Mouse (Mus musculus) neural tube, embryonic 14.5 days (tissue): ENCODE results near the gene Omp. TPM values are rescaled to one million over a fixed set of nuclear protein-coding genes. Genes with fewer than 3 reads are reported as not detected.

Experiments
- ATAC-seq: fragments of 200-750 bp; cut with Nextera tagmentation; 2 replicates; pipeline ENCODE4 v1.8.0; 2017; ENCODE audit warnings: low read depth, mild to moderate bottlenecking, moderate TSS enrichment, moderate library complexity
- H3K27ac ChIP-seq: fragments of 300-500 bp; sonication (generic); 2 replicates; pipeline ENCODE4 v1.5.1; 2014; ENCODE audit warnings: low read depth, mild to moderate bottlenecking, control low read depth, low read length, moderate library complexity, mixed read lengths
- H3K27me3 ChIP-seq: fragments of 300-500 bp; sonication (generic); 2 replicates; pipeline ENCODE4 v1.6.1; 2014; ENCODE audit warnings: low read length; ENCODE audit not compliant: control insufficient read depth, insufficient read depth
- H3K36me3 ChIP-seq: fragments of 300-500 bp; sonication (generic); 2 replicates; pipeline ENCODE4 v1.6.1; 2014; ENCODE audit warnings: low read length, mixed read lengths; ENCODE audit not compliant: control insufficient read depth, insufficient read depth
- H3K4me1 ChIP-seq: fragments of 300-500 bp; sonication (generic); 2 replicates; pipeline ENCODE4 v1.6.1; 2014; ENCODE audit warnings: low read length; ENCODE audit not compliant: control insufficient read depth, insufficient read depth
- H3K4me2 ChIP-seq: fragments of 300-500 bp; sonication (generic); 2 replicates; pipeline ENCODE4 v1.6.1; 2014; ENCODE audit warnings: mild to moderate bottlenecking, low read depth, low read length, control low read depth
- H3K4me3 ChIP-seq: fragments of 300-500 bp; sonication (generic); 2 replicates; pipeline ENCODE4 v1.5.1; 2014; ENCODE audit warnings: low read depth, low read length, control low read depth, mixed read lengths
- H3K9ac ChIP-seq: fragments of 300-500 bp; sonication (generic); replicated peaks from 2 replicates; pipeline ENCODE4 v1.6.1; 2014; ENCODE audit warnings: low read depth, mild to moderate bottlenecking, control low read depth, low read length, mixed read lengths
- H3K9me3 ChIP-seq: fragments of 300-500 bp; sonication (generic); 2 replicates; pipeline ENCODE4 v1.6.1; 2016; ENCODE audit warnings: low read length; ENCODE audit not compliant: control insufficient read depth
- WGBS: fragments of 180-500 bp; shearing (Covaris S2); extraction: QIAGEN DNeasy Blood & Tissue Kit; methylation state at CpG from one replicate; pipeline ENCODE4 v1.1.7; 2014; 5-methylcytosine and 5-hydroxymethylcytosine counted together
- polyA plus RNA-seq: library from polyadenylated mRNA; unstranded; fragments of >200 nt; fragmentation: Nextera tagmentation; extraction: Ambion mirVana; gene quantifications from 2 replicates; pipeline ENCODE4 v1.2.1, GENCODE M21; 2014

Omp gene
- polyA plus RNA-seq, 1 experiment from 2014 or later = 0.40 TPM

DNA sequence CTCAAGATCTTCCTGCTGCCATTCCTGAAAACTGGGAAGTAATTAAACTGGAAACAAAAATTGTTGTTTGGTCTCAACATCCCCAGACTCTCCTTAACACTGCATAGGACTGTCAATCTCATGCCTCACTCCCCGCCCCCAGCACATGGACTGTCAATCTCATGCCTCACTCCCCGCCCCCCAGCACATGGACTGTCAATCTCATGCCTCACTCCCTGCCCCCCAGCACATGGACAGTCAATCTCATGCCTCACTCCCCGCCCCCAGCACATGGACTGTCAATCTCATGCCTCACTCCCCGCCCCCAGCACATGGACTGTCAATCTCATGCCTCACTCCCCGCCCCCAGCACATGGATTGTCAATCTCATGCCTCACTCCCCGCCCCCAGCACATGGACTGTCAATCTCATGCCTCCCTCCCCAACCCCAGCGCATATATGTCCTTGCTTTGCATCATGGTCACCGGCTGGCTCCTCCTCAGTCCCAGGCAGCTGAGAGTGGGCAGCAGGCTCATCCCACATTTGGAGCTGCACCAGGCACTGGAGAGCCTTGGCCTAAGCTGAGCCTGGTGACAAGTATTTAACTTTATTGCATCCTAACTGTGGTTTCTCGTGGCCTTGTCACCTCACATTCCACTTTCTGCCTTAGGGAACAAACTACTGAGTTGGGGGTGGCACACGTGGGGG lies 3.6 kb upstream of the Omp start:
- no peak overlapping the region for H3K9ac ChIP-seq
- no peak for ATAC-seq
- H3K4me1 ChIP-seq = peaks cover 7% of the 10 kb centered on the region; the same call in 1 of the 2 replicates
- H3K27me3 ChIP-seq = no peaks in the 10 kb centered on the region
- no peaks in the 10 kb centered on the region for H3K36me3 ChIP-seq
- no peak overlapping the region for H3K4me3 ChIP-seq
- no peaks in the 10 kb centered on the region for H3K9me3 ChIP-seq
- 80% methylated on average over 10 of the region's 10 CpGs for WGBS
- H3K27ac ChIP-seq = no peak overlapping the region
- H3K4me2 ChIP-seq = no peak overlapping the region

DNA sequence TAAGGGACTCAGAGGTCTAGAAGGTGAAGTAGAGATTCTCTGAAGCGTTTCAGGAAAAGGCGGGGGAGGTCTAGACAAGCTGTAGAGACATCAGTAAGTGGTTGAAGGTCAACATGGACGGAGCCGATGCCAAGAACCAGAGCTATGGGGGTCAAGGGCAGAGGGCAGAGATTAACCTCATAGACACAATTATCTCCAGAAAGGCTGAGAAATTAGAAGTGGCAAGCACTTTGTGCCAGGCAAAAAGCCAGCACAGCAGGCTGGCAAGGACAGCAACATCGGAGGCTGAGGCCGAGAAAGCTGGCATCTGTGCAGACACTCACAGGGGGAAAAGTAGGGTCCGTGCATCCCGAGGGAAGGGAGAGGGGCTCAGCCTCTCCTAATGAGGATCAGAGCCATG lies 2.5 kb upstream of the Omp start:
- Histone ChIP-seq H3K27me3 (no peaks in the 10 kb centered on the region), H3K4me2 (no peak overlapping the region), H3K4me1 (peaks cover 7% of the 10 kb centered on the region; the same call in 1 of the 2 replicates), H3K27ac (no peak overlapping the region), H3K9ac (no peak overlapping the region), H3K9me3 (no peaks in the 10 kb centered on the region), H3K36me3 (no peaks in the 10 kb centered on the region), H3K4me3 (no peak overlapping the region)
- WGBS = 79% methylated on average over 8 of the region's 8 CpGs
- no peak for ATAC-seq

DNA sequence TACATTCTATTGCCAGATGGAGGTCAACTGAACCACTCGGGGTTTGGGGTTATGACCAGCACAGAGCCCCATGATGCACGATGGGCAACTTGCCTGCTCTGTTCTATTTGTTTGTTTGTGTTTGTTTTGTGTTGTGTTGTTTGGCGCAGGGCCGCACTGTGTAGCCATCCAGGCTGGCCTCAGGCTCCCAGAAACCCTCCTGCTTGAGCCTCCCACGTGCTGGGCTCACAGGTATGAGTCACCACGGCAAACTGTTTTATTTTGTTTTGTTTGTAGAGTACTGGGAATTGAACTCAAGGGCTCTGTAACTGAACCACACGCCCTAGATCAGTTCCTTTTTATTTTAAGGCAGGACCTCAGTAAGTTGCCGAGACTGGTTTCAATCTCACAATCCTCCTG lies 1.1 kb upstream of the Omp start:
- Histone ChIP-seq H3K4me3 (no peak overlapping the region), H3K4me1 (no peaks in the 10 kb centered on the region), H3K4me2 (no peak overlapping the region), H3K27ac (no peak overlapping the region), H3K9ac (no peak overlapping the region), H3K27me3 (no peaks in the 10 kb centered on the region), H3K9me3 (no peaks in the 10 kb centered on the region), H3K36me3 (no peaks in the 10 kb centered on the region)
- 86% methylated on average over 8 of the region's 8 CpGs for WGBS
- ATAC-seq = no peak

DNA sequence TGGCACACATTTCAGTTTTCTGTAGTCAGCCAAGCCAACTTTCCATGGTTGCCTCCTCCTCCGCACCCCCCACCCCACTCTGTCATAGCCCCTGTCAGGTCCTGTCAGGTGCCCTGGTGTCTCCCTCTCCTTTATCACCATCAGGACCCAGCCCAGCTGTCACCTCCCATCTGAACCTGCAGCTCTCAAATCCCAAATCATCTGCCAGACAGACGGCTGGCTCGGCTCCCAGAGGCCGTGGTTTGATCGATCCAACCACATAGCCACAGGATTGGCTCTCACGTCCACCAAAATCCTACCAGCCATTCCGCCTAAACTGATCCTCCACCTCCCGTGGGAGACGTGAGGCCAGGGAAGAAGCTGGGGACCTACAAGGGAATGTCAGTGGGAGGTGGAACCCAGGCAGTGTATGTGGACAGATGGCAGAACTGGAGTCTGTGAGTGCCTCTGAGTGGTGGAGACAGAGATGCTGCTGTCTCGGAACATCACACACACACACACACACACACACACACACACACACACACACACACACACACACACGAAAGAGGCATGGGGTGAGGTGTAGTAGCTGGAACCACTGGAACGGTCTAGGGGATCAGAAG lies 642 bp upstream of the Omp start:
- no peaks in the 10 kb centered on the region for H3K4me1 ChIP-seq
- no peak overlapping the region for H3K4me2 ChIP-seq
- no peaks in the 10 kb centered on the region for H3K27me3 ChIP-seq
- H3K27ac ChIP-seq = no peak overlapping the region
- no peaks in the 10 kb centered on the region for H3K9me3 ChIP-seq
- no peak overlapping the region for H3K9ac ChIP-seq
- ATAC-seq = no peak
- H3K4me3 ChIP-seq = no peak overlapping the region
- WGBS = 84% methylated on average over 12 of the region's 12 CpGs
- no peaks in the 10 kb centered on the region for H3K36me3 ChIP-seq

DNA sequence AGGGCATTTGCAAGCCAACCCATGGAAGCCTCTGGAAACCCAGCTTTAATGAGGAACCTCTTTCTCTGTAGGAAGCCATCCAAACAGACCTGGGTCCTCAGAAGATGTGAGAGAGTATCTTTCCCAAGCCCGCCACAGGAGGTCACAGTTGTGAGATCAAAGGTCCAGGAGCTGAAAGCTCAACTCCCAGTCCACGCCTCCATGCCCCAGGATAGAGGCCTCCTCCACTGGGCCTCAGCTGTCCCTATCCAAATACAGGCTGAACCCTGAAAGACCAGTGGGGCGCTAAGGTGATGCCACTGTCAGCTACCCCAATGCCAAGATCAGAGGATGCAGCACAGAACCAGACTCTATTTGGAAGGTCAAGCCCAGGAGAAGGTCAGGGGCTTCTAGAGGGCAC lies 2.7 kb downstream of the Omp start:
- no peaks in the 10 kb centered on the region for H3K27me3 ChIP-seq
- H3K4me1 ChIP-seq = no peaks in the 10 kb centered on the region
- 64% methylated on average over 3 of the region's 3 CpGs for WGBS
- H3K9ac ChIP-seq = no peak overlapping the region
- H3K9me3 ChIP-seq = no peaks in the 10 kb centered on the region
- H3K36me3 ChIP-seq = no peaks in the 10 kb centered on the region
- H3K4me2 ChIP-seq = no peak overlapping the region
- ATAC-seq = no peak
- H3K4me3 ChIP-seq = no peak overlapping the region
- H3K27ac ChIP-seq = no peak overlapping the region

DNA sequence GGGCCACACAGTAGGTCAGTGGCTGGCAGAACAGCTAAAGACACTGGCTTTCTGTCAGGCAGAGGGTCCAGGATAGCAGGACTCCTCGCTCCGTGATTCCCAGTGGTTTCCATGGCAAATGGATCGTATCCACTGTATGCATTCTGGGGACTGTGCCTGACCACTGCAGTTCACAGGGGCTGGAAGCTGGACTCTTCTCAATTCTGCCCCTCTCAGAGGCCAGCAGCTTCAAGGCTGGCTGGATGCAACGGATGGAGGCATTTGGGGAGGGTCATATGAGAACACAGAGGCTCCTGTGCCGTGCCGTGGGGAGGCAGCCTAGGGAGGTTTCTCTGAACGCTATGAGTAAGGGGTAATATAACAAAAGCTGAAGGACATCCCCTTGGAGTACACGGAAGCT lies 3.1 kb downstream of the Omp start:
- Histone ChIP-seq H3K36me3 (no peaks in the 10 kb centered on the region), H3K4me1 (no peaks in the 10 kb centered on the region), H3K9me3 (no peaks in the 10 kb centered on the region), H3K9ac (no peak overlapping the region), H3K4me3 (no peak overlapping the region), H3K27me3 (no peaks in the 10 kb centered on the region), H3K4me2 (no peak overlapping the region), H3K27ac (no peak overlapping the region)
- 32% methylated on average over 8 of the region's 8 CpGs for WGBS
- ATAC-seq = peak; percentile 50; the same call in 1 of the 2 replicates

DNA sequence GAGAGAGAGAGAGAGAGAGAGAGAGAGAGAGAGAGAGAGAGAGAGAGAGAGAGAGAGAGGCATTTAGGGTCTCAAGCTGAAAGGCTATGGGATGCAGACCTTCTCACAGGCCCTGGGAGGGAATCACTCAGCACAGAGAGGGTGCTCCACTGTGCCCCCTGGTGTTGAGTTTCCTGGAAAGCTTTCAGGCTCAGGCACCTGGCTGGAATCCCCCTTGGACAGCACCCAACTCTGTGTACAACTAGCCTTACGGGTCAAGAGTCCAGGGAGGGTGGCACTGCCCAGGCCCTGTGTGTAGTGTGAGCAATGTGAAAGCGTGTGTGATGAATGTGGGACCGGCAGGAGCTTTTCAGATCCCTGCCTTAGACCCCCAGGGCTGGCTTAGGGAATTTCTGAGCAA lies 4.1 kb downstream of the Omp start:
- Histone ChIP-seq H3K36me3 (no peaks in the 10 kb centered on the region), H3K4me2 (no peak overlapping the region), H3K9me3 (no peaks in the 10 kb centered on the region), H3K4me1 (no peaks in the 10 kb centered on the region), H3K9ac (no peak overlapping the region), H3K27me3 (no peaks in the 10 kb centered on the region), H3K4me3 (no peak overlapping the region), H3K27ac (no peak overlapping the region)
- 61% methylated on average over 3 of the region's 3 CpGs for WGBS
- no peak for ATAC-seq

DNA sequence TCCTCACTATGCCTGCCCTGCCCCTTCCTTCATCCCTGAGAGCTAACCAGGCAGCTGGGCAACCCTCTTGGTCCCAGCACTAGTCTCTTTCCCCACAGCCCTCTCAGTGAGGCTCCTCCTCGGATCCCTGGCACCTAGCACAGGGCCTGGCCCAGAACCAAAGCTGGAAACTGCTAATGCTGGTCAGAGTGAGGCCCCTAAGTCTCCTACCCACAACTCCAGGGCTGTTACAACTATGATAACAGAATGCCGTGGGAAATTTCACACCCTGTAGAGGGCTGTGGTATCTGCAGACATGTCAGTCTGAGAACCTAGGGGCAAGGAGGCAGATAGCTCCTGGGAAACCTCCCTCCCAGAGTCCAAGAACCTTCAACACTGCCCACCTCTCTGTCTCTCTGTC lies 4.7 kb downstream of the Omp start:
- Histone ChIP-seq H3K4me1 (no peaks in the 10 kb centered on the region), H3K4me3 (no peak overlapping the region), H3K27ac (peak overlapping the region; percentile 44; the same call in 1 of the 2 replicates), H3K9ac (no peak overlapping the region), H3K27me3 (no peaks in the 10 kb centered on the region), H3K9me3 (no peaks in the 10 kb centered on the region), H3K36me3 (no peaks in the 10 kb centered on the region), H3K4me2 (no peak overlapping the region)
- WGBS = 44% methylated on average over 2 of the region's 2 CpGs
- no peak for ATAC-seq

DNA sequence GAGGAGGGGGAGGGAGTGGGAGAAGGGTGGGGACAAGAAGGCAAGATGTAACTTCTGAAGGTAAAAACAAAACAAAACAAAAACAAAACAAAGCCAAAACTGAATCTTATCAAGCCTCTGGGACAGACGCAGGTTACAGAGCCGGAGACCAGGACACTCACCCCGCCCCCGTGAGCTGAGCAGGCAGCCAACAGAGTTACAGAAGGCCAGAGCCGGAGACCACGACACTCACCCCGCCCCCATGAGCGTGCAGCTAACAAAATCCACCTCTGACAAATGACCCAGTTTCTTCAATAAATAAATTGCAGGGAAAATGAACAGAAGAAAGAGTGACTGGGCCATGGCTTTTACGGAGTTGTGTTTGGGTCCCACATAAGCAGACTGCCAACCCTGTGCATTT lies 6.1 kb downstream of the Omp start:
- no peaks in the 10 kb centered on the region for H3K27me3 ChIP-seq
- no peak for ATAC-seq
- no peaks in the 10 kb centered on the region for H3K4me1 ChIP-seq
- H3K4me2 ChIP-seq = no peak overlapping the region
- WGBS = 31% methylated on average over 9 of the region's 9 CpGs
- no peaks in the 10 kb centered on the region for H3K9me3 ChIP-seq
- H3K9ac ChIP-seq = no peak overlapping the region
- H3K4me3 ChIP-seq = no peak overlapping the region
- H3K36me3 ChIP-seq = no peaks in the 10 kb centered on the region
- H3K27ac ChIP-seq = no peak overlapping the region
